ENCODE assay signal across 21 mouse cellular contexts in genomic region chr3:37888455-37888854, GRCm38 (mm10).
A peak's percentile ranks its signal among the peaks of the same experiment; 100 is the strongest.
DNase-seq lines count a peak whose midpoint lies in the region; ATAC-seq and TF ChIP-seq lines count a peak whose summit lies in the region.
"Had no signal": no experiment of that assay in that cellular context is flagged by ENCODE, and none has a peak within 500 bp of the region (broad histone marks: within the 10 kb centered on the region; RNA-seq: fewer than 3 reads in every experiment).

No protein-coding gene starts in this region.

- H3K4me1 ChIP-seq in kidney, adult 2 months (ENCODE audit: control insufficient read depth, insufficient read depth, low read length) = peaks cover 2% of the 10 kb centered on the region; the same call in 1 of the 2 replicates
- peaks cover 28% of the 10 kb centered on the region for H3K4me1 ChIP-seq in kidney, embryonic 16.5 days (ENCODE audit: insufficient read depth, low read length)
- no peaks in the 10 kb centered on the region for H3K4me1 ChIP-seq in liver, embryonic 15.5 days (replicated peaks)
- H3K4me1 ChIP-seq in liver, postnatal 0 days (ENCODE audit: insufficient read depth) = peaks cover 3% of the 10 kb centered on the region; the same call in 1 of the 2 replicates
- H3K4me1 ChIP-seq: hindbrain, embryonic 12.5 days; limb, embryonic 15.5 days had no signal

- ATAC-seq in kidney, embryonic 16.5 days (ENCODE audit: low FRiP score, low TSS enrichment) = no peak
- ATAC-seq in liver, embryonic 15.5 days (ENCODE audit: insufficient read depth) = no peak
- peak; percentile 5; the same call in 1 of the 2 replicates for ATAC-seq in liver, postnatal 0 days
- ATAC-seq: forebrain, postnatal 0 days had no signal

- no peaks in the 10 kb centered on the region for H3K9me3 ChIP-seq in kidney, embryonic 16.5 days (ENCODE audit: low read length)
- no peaks in the 10 kb centered on the region for H3K9me3 ChIP-seq in liver, embryonic 15.5 days (replicated peaks)
- no peaks in the 10 kb centered on the region; the same call in 1 of the 2 replicates for H3K9me3 ChIP-seq in liver, postnatal 0 days (ENCODE audit: low read length)
- H3K9me3 ChIP-seq: limb, embryonic 15.5 days had no signal

- WGBS in kidney, adult 2 months = 28% methylated on average over 6 of the region's 6 CpGs
- WGBS in kidney, embryonic 16.5 days = 15% methylated on average over 6 of the region's 6 CpGs
- 48% methylated on average over 6 of the region's 6 CpGs for WGBS in liver, embryonic 15.5 days (ENCODE audit: insufficient replicate concordance)
- 51% methylated on average over 6 of the region's 6 CpGs for WGBS in liver, postnatal 0 days (ENCODE audit: insufficient replicate concordance)

- TF ChIP-seq POLR2A in kidney, adult 2 months (IDR thresholded peaks at IDR 0.05; ENCODE audit: low read depth, low read length) = no peak

- no peak overlapping the region for H3K4me2 ChIP-seq in kidney, embryonic 16.5 days (replicated peaks; ENCODE audit: low read depth, low read length)
- H3K4me2 ChIP-seq in liver, embryonic 15.5 days = no peak overlapping the region
- peak overlapping the region; percentile 16; the same call in 1 of the 2 replicates for H3K4me2 ChIP-seq in liver, postnatal 0 days (ENCODE audit: low read depth, low read length)
- H3K4me2 ChIP-seq: heart, embryonic 11.5 days; hindbrain, embryonic 12.5 days; limb, embryonic 15.5 days had no signal

- H3K9ac ChIP-seq in kidney, embryonic 16.5 days (replicated peaks; ENCODE audit: low read length) = no peak overlapping the region
- no peak overlapping the region for H3K9ac ChIP-seq in liver, embryonic 15.5 days
- no peak overlapping the region for H3K9ac ChIP-seq in liver, postnatal 0 days (replicated peaks)
- H3K9ac ChIP-seq: forebrain, postnatal 0 days; hindbrain, embryonic 12.5 days; limb, embryonic 15.5 days had no signal

- H3K36me3 ChIP-seq in kidney, adult 2 months (ENCODE audit: control insufficient read depth, insufficient read depth, low read length) = no peaks in the 10 kb centered on the region
- H3K36me3 ChIP-seq in kidney, embryonic 16.5 days (ENCODE audit: insufficient read depth, low read length) = no peaks in the 10 kb centered on the region
- no peaks in the 10 kb centered on the region for H3K36me3 ChIP-seq in liver, embryonic 15.5 days (replicated peaks)
- no peaks in the 10 kb centered on the region for H3K36me3 ChIP-seq in liver, postnatal 0 days (replicated peaks; ENCODE audit: insufficient read depth, low read length)
- H3K36me3 ChIP-seq: forebrain, embryonic 10.5 days; hindbrain, embryonic 12.5 days; limb, embryonic 15.5 days had no signal

- H3K27me3 ChIP-seq in kidney, adult 2 months (replicated peaks; ENCODE audit: control insufficient read depth, insufficient read depth, low read length) = no peaks in the 10 kb centered on the region
- H3K27me3 ChIP-seq in kidney, embryonic 16.5 days (ENCODE audit: insufficient read depth, low read length) = no peaks in the 10 kb centered on the region
- H3K27me3 ChIP-seq in liver, embryonic 15.5 days = no peaks in the 10 kb centered on the region
- H3K27me3 ChIP-seq in liver, postnatal 0 days (ENCODE audit: insufficient read depth, low read length) = no peaks in the 10 kb centered on the region
- H3K27me3 ChIP-seq: hindbrain, embryonic 12.5 days; limb, embryonic 15.5 days had no signal

- peak overlapping the region; percentile 16; the same call in 1 of the 2 replicates for H3K27ac ChIP-seq in kidney, adult 2 months (ENCODE audit: insufficient read depth, low read depth, low read length)
- no peak overlapping the region for H3K27ac ChIP-seq in kidney, embryonic 16.5 days (ENCODE audit: low read length)
- H3K27ac ChIP-seq in liver, embryonic 15.5 days (replicated peaks) = 0 out of 2 replicates have a peak overlapping the region, but pooled peaks have one; percentile 6
- peak overlapping the region; percentile 60; the same call in 1 of the 2 replicates for H3K27ac ChIP-seq in liver, postnatal 0 days (ENCODE audit: low read depth)
- H3K27ac ChIP-seq: forebrain, embryonic 10.5 days; hindbrain, embryonic 12.5 days; layer of hippocampus, adult 2 months; limb, embryonic 15.5 days had no signal

- DNase-seq in kidney, adult 2 months = peak; percentile 38
- no peak for DNase-seq in liver
- DNase-seq in liver, postnatal 0 days = no peak
- DNase-seq in lung, postnatal 25 days (ENCODE audit: low spot score) = peak; percentile 23
- DNase-seq in layer of hippocampus, postnatal 10 days (ENCODE audit: low spot score in 2 of 2) = no peak
- DNase-seq: cerebellum, adult 2 months; cerebellum, postnatal 36 days; forebrain, postnatal 0 days; heart, postnatal 10 days; midbrain, embryonic 14.5 days; thymus, adult 18-20 months; thymus, postnatal 4 days had no signal

- TF ChIP-seq EP300 in liver, postnatal 0 days (IDR thresholded peaks at IDR 0.05; ENCODE audit: low read depth) = no peak

- TF ChIP-seq CTCF in kidney, adult 2 months (conservative IDR thresholded peaks at IDR 0.05; ENCODE audit: insufficient read depth, insufficient read length, low read depth, low read length) = no peak
- no peak for TF ChIP-seq CTCF in liver, postnatal 0 days (IDR thresholded peaks at IDR 0.05; ENCODE audit: low read depth)

- no peak overlapping the region for H3K4me3 ChIP-seq in kidney, adult 2 months (ENCODE audit: insufficient read depth, low read depth, low read length)
- H3K4me3 ChIP-seq in kidney, embryonic 16.5 days (ENCODE audit: low read length) = no peak overlapping the region
- H3K4me3 ChIP-seq in liver, embryonic 15.5 days (replicated peaks) = no peak overlapping the region
- no peak overlapping the region for H3K4me3 ChIP-seq in liver, postnatal 0 days (ENCODE audit: low read depth, low read length)
- H3K4me3 ChIP-seq: forebrain, embryonic 10.5 days; hindbrain, embryonic 12.5 days; layer of hippocampus, adult 2 months; limb, embryonic 15.5 days; megakaryocyte, embryonic 14.5 days; myocyte had no signal

Comparison
In these comparisons a context has a peak if more than half of its experiments do, and no peak if none do; other contexts are left out.
1. DNase-seq: peak in kidney, adult 2 months (single experiment) and lung, postnatal 25 days (single experiment); none in liver (single experiment), liver, postnatal 0 days (single experiment) and layer of hippocampus, postnatal 10 days (0 of 2).